Mouse (Mus musculus): ENCODE measurements around the gene Tarbp2. TPM values are rescaled to one million over a fixed set of nuclear protein-coding genes. Genes with fewer than 3 reads are reported as not detected.

Tarbp2 gene
- polyA plus RNA-seq, 1 experiment from 2014 or later, result 88.1 TPM

DNA sequence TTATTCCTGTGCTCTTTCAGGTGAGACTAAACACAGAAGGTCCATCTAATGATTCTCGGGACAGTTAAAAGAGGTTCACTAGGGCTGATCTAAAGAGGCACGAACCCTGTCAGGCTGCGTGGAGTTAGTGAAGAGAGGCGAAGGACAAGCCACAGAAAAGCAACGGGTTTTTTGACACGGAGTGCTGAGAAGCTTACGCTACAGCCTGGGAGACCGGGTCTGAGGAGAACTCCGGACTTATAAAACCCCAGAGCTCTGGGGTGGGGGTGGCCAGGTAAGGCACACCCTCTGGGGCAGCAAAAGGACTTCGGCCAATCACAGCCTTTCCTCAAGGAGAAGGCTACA is 389 bp upstream of the Tarbp2 start:
- Histone ChIP-seq H3K4me2 (ENCODE audit: low read depth, low read length) (peak overlapping the region; percentile 95), H3K4me3 (ENCODE audit: low read length) (peak overlapping the region; percentile 74), H3K9ac (ENCODE audit: low read length) (peak overlapping the region; percentile 77), H3K9me3 (replicated peaks; ENCODE audit: control insufficient read depth, low read length) (no peaks in the 10 kb centered on the region), H3K4me1 (ENCODE audit: control insufficient read depth, insufficient read depth, low read length) (peaks cover 28% of the 10 kb centered on the region), H3K36me3 (ENCODE audit: control insufficient read depth, insufficient read depth) (peaks cover 11% of the 10 kb centered on the region), H3K27me3 (ENCODE audit: control insufficient read depth, insufficient read depth, low read length) (no peaks in the 10 kb centered on the region), H3K27ac (ENCODE audit: low read length) (peak overlapping the region; percentile 94)
- WGBS, result 0% methylated on average over 10 of the region's 10 CpGs
- ATAC-seq (replicated peaks; ENCODE audit: extremely low read depth, insufficient read depth, low FRiP score), result no peak

DNA sequence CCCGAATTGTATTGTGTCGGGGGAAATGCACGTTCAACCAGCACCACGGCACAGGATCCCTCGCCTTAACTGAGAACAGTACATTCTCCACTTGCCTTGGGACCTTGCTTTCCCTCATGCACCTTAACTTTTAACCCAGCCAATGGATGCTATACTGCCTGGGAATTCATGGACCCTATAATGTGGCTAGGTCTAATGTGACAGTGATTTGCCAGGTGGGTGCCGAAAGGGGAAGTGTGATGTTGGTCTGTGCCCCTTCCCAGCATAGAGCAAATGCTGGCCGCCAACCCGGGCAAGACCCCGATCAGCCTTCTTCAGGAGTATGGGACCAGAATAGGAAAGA is 838 bp downstream of the Tarbp2 start:
- no peaks in the 10 kb centered on the region for H3K27me3 ChIP-seq (ENCODE audit: control insufficient read depth, insufficient read depth, low read length)
- peaks cover 14% of the 10 kb centered on the region for H3K36me3 ChIP-seq (ENCODE audit: control insufficient read depth, insufficient read depth)
- H3K4me3 ChIP-seq (ENCODE audit: low read length), result peak overlapping the region; percentile 77
- H3K4me2 ChIP-seq (ENCODE audit: low read depth, low read length), result peak overlapping the region; percentile 82
- no peaks in the 10 kb centered on the region for H3K9me3 ChIP-seq (replicated peaks; ENCODE audit: control insufficient read depth, low read length)
- peaks cover 28% of the 10 kb centered on the region for H3K4me1 ChIP-seq (ENCODE audit: control insufficient read depth, insufficient read depth, low read length)
- H3K27ac ChIP-seq (ENCODE audit: low read length), result peak overlapping the region; percentile 100
- no peak for ATAC-seq (replicated peaks; ENCODE audit: extremely low read depth, insufficient read depth, low FRiP score)
- 13% methylated on average over 9 of the region's 9 CpGs for WGBS
- peak overlapping the region; percentile 94 for H3K9ac ChIP-seq (ENCODE audit: low read length)

DNA sequence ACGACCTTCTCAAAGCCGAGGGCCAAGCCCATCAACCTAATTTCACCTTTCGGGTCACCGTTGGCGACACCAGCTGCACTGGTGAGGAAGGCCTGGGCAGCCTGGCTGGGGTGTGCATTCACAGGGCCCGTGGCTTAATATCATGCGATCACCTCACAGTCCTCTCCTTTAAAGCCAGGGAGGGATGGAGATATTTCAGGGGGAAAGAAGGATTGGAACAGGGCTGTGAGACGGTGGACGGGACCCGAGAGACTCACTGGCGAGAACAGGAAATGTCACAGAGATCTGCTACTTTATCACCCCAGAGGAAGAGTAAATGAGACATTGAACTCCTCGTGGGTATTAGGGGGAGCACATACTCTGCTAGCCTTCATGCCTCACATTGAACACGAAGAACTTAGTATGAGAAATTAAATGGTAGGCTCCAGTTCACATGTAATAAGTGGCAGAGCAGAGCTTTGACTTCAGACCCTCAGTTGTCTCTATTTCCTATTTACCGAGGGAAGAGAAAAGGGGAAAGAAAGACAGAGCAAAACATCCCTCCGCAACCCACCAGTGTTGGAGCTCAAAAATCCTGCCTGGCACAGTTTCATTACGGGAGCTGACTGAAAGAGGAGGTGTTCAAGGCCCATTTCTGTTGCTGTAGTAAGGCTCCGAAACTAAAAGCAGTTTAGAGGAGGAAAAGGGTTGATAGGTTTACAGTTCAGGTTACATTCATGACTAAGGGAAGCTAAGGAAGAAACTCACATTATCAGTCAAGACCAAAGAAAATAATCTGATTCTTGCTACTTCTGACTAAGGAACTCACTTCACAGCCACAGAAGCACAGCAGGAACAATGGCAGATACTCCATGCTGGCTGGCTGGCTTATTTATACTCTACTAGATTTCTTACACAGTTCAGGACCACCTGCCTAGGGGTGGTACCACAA is 1.5 kb downstream of the Tarbp2 start:
- Histone ChIP-seq H3K4me3 (ENCODE audit: low read length) (peak overlapping the region; percentile 77), H3K4me1 (ENCODE audit: control insufficient read depth, insufficient read depth, low read length) (peaks cover 28% of the 10 kb centered on the region), H3K9ac (ENCODE audit: low read length) (peak overlapping the region; percentile 94), H3K27ac (ENCODE audit: low read length) (peak overlapping the region; percentile 100), H3K9me3 (replicated peaks; ENCODE audit: control insufficient read depth, low read length) (no peaks in the 10 kb centered on the region), H3K36me3 (ENCODE audit: control insufficient read depth, insufficient read depth) (peaks cover 18% of the 10 kb centered on the region), H3K4me2 (ENCODE audit: low read depth, low read length) (peak overlapping the region; percentile 82), H3K27me3 (ENCODE audit: control insufficient read depth, insufficient read depth, low read length) (no peaks in the 10 kb centered on the region)
- WGBS, result 52% methylated on average over 16 of the region's 17 CpGs
- ATAC-seq (replicated peaks; ENCODE audit: extremely low read depth, insufficient read depth, low FRiP score), result no peak

DNA sequence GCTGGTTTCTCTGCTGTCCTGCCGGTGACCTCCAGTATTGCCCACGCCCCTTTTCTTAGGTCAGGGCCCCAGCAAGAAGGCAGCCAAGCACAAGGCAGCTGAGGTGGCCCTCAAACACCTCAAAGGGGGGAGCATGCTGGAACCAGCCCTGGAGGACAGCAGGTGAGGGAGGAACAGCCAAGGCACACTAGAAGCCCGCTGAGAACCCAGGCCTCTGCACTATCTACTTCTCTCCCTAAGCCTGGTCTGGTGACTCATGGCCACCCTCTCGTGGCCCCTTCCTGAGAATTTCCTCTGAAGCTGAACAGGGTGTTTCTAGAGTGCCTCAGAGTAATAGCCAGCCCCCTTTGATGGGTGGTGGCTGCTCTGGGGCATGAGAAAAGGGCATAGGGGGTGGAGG is 2.4 kb downstream of the Tarbp2 start:
- WGBS, result 40% methylated on average over 4 of the region's 4 CpGs
- Histone ChIP-seq H3K27ac (ENCODE audit: low read length) (peak overlapping the region; percentile 40), H3K4me2 (ENCODE audit: low read depth, low read length) (no peak overlapping the region), H3K9ac (ENCODE audit: low read length) (peak overlapping the region; percentile 55), H3K4me3 (ENCODE audit: low read length) (no peak overlapping the region), H3K36me3 (ENCODE audit: control insufficient read depth, insufficient read depth) (peaks cover 19% of the 10 kb centered on the region), H3K4me1 (ENCODE audit: control insufficient read depth, insufficient read depth, low read length) (peaks cover 27% of the 10 kb centered on the region), H3K27me3 (ENCODE audit: control insufficient read depth, insufficient read depth, low read length) (no peaks in the 10 kb centered on the region), H3K9me3 (replicated peaks; ENCODE audit: control insufficient read depth, low read length) (no peaks in the 10 kb centered on the region)
- ATAC-seq (replicated peaks; ENCODE audit: extremely low read depth, insufficient read depth, low FRiP score), result no peak

DNA sequence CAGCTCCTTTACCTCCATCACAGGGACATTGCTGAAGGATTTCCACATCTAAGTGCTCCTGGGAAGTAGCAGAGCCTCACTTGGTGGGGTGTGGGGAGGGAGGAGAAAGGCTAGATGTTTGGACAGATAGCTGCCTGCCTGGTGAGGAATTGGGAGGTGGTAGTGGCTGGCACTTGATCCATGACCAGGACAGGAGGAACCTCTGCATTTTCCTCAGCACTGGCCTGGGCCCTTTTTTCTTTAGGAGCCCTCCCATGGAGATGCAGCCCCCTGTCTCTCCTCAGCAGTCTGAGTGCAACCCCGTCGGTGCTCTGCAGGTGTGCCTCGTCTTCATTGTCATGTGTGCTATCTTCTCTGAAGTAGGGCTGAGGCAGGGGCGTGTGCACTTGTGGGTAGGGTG is 3.5 kb downstream of the Tarbp2 start:
- H3K9me3 ChIP-seq (replicated peaks; ENCODE audit: control insufficient read depth, low read length), result no peaks in the 10 kb centered on the region
- H3K4me2 ChIP-seq (ENCODE audit: low read depth, low read length), result no peak overlapping the region
- H3K4me3 ChIP-seq (ENCODE audit: low read length), result no peak overlapping the region
- H3K36me3 ChIP-seq (ENCODE audit: control insufficient read depth, insufficient read depth), result peaks cover 22% of the 10 kb centered on the region
- H3K27me3 ChIP-seq (ENCODE audit: control insufficient read depth, insufficient read depth, low read length), result no peaks in the 10 kb centered on the region
- H3K4me1 ChIP-seq (ENCODE audit: control insufficient read depth, insufficient read depth, low read length), result peaks cover 20% of the 10 kb centered on the region
- no peak for ATAC-seq (replicated peaks; ENCODE audit: extremely low read depth, insufficient read depth, low FRiP score)
- H3K27ac ChIP-seq (ENCODE audit: low read length), result no peak overlapping the region
- H3K9ac ChIP-seq (ENCODE audit: low read length), result no peak overlapping the region
- WGBS, result 77% methylated on average over 4 of the region's 4 CpGs

DNA sequence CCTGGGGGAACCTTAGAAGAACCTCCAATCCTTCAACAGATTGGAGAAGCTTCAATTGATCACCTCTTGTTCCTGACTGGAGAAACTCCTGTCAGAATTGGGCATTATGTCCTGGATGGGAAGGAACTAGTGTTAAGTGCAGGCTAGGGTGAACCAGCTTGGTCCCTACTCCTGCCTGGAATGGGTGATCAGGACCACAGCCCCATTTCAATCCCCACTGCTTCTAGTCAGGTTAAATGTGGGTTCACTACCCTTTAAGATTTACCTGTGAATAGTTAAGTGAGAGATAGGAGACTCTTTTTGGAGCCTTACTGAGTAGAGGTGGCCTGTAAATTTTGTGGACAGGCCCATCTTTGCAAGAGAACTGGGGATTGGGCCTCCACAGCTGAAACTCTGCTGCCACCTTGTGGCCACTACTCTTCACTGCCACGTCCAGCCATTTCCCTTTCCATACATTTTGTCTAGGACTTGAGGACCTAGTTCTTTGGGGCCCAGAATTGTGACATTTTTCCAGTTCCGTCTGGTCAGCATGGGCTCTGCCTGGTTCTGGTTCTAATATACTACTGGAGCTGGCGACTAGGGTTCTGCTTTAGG is 7.0 kb downstream of the Tarbp2 start, which contains the start of gene Npff:
Gene Npff, minus strand, starts transcription at position 51 of the 594 bp plus-strand sequence.
- ATAC-seq (replicated peaks; ENCODE audit: extremely low read depth, insufficient read depth, low FRiP score), result no peak
- 7% methylated on average over 3 of the region's 3 CpGs for WGBS

DNA sequence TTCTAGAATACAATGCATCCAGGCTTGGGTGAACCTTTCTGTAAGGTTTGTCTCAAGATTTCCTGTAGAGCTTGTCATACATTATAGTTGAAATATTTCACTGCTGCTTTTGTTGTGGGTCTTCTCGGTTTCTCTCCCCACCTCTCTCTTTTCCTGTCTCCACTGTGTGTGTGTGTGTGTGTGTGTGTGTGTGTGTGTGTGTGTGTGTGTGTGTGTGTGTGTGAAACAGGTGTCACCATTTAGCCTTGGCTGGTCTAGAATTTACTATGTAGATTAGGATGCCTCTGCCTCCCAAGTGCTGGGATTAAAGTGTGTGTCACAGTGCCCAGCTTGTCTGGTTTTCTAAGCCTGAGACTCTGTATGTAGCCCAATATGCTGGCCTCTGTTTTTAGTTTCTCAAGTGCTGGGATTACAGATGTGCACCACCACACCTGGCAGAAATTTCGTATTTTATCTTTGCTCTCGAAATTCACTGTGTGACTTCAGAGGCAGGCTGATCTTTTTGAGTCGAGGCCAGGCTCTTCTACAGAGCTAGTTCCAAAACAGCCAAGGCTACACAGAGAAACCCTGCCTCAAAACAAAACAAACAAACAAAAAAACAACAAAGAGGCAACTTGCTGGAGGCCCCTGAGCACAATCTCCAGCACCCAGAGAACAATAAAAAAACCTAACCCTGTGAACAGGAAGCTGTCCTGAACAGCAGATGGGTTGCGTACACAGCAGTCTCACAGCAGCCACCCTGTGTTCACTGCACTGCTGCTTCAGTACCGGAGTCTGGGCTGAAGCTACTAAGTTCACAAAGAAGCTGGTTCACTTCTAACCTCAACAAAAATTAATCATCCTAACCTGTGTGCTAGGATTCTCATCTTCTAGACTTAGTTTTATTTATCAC is 8.4 kb downstream of the Tarbp2 start:
- Histone ChIP-seq H3K9me3 (replicated peaks; ENCODE audit: control insufficient read depth, low read length) (no peaks in the 10 kb centered on the region), H3K9ac (ENCODE audit: low read length) (no peak overlapping the region), H3K36me3 (ENCODE audit: control insufficient read depth, insufficient read depth) (peaks cover 49% of the 10 kb centered on the region), H3K4me3 (ENCODE audit: low read length) (no peak overlapping the region), H3K27me3 (ENCODE audit: control insufficient read depth, insufficient read depth, low read length) (no peaks in the 10 kb centered on the region), H3K4me2 (ENCODE audit: low read depth, low read length) (no peak overlapping the region), H3K27ac (ENCODE audit: low read length) (no peak overlapping the region; the same call in 1 of the 2 replicates), H3K4me1 (ENCODE audit: control insufficient read depth, insufficient read depth, low read length) (no peaks in the 10 kb centered on the region)
- no peak for ATAC-seq (replicated peaks; ENCODE audit: extremely low read depth, insufficient read depth, low FRiP score)
- WGBS, result 71% methylated on average over 6 of the region's 6 CpGs

More for the DNA sequence above, 7.0 kb downstream of the Tarbp2 start, which contains the start of gene Npff:
- Histone ChIP-seq H3K4me3 (ENCODE audit: low read length) (no peak within 1 kb of the TSS), H3K4me2 (ENCODE audit: low read depth, low read length) (no peak within 1 kb of the TSS), H3K9me3 (replicated peaks; ENCODE audit: control insufficient read depth, low read length) (no peaks in the 10 kb centered on the region), H3K27me3 (ENCODE audit: control insufficient read depth, insufficient read depth, low read length) (no peaks in the 10 kb centered on the region), H3K36me3 (ENCODE audit: control insufficient read depth, insufficient read depth) (peaks cover 47% of the 10 kb centered on the region), H3K27ac (ENCODE audit: low read length) (no peak within 1 kb of the TSS), H3K9ac (ENCODE audit: low read length) (peak within 1 kb of the TSS; percentile 34; the same call in 1 of the 2 replicates), H3K4me1 (ENCODE audit: control insufficient read depth, insufficient read depth, low read length) (peaks cover 9% of the 10 kb centered on the region)

DNA sequence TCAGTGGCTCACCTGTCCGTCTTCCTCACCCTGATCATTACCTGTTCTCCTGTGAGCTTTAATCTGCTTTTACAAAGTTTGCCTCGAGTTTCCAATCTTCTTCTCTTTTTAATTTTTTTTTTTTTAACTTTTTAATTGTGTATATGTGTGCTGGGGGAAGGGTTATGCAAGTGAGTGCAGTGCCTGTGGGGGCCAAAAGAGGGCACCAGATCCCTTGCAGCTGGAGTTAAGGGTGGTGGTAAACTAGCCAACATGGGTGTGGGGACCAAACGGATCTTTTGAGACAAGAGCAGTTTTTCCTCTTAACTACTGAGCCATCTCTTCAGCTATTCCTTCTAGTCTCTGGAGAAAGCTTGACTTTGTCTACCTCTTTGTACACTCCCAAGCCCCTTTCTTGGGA is 9.9 kb downstream of the Tarbp2 start:
- H3K27me3 ChIP-seq (ENCODE audit: control insufficient read depth, insufficient read depth, low read length), result no peaks in the 10 kb centered on the region
- no peaks in the 10 kb centered on the region for H3K9me3 ChIP-seq (replicated peaks; ENCODE audit: control insufficient read depth, low read length)
- no peaks in the 10 kb centered on the region for H3K4me1 ChIP-seq (ENCODE audit: control insufficient read depth, insufficient read depth, low read length)
- no peak overlapping the region for H3K4me2 ChIP-seq (ENCODE audit: low read depth, low read length)
- H3K9ac ChIP-seq (ENCODE audit: low read length), result no peak overlapping the region
- H3K36me3 ChIP-seq (ENCODE audit: control insufficient read depth, insufficient read depth), result peaks cover 47% of the 10 kb centered on the region
- 74% methylated on average over 3 of the region's 3 CpGs for WGBS
- no peak overlapping the region for H3K4me3 ChIP-seq (ENCODE audit: low read length)
- no peak for ATAC-seq (replicated peaks; ENCODE audit: extremely low read depth, insufficient read depth, low FRiP score)
- H3K27ac ChIP-seq (ENCODE audit: low read length), result no peak overlapping the region
